Mouse (Mus musculus): ENCODE data around the gene Olfr1221.
"Not testable (repeated sequence)": the region's sequence is repeated elsewhere in the genome, so short reads cannot be mapped to it uniquely, and the experiment has no call there.

The Olfr1221 gene

DNA sequence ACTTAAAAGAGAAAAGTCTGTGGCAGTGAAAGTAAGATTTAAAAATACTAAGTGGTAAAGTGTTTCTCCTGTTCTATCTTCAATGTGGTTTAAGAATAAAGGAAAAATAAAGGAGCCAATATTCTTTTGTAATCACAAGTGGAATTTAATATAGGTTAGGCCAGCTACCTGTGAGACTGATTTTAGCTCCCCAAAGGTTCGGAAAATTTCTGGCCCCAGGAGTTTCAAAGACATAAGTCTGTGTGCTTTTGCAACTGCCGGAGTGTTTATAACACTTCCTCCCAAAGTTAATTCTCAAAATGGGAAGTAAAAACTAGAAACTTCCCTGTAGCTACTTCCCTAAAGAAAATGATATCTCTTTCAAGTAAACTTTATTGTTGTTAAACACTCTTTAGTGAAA is at the start of gene Olfr1221:
TSS of gene Olfr1221 (minus strand) at position 101 of the 400 bp plus-strand sequence.
- DNase-seq (ENCODE audit: low spot score) = no peak

DNA sequence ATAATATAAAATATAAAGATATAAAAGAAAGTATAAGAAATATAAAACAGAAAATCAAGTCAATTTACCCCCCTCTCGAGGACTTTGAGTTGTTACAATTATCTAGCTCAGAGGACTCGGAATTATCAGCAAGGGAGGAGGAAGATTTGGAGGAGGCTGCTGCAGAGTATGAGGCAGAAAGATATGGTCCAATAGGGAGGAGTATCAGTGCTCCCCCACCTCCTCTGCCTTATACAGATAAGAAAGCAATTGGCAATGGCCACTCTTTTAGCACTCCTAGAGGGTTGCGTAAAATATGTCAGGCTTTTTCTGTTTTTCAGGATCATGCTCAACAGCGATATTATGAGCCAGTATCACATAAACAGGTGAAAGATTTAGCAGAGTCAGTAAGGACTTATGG is 47.6 kb upstream of the Olfr1221 start:
- DNase-seq (ENCODE audit: low spot score) = not testable (repeated sequence)

GRCm38 (mm10) chr2:89163991-89164390 is 46.9 kb upstream of the Olfr1221 start, which contains the start of gene Olfr1224-ps1:
Gene Olfr1224-ps1 (minus strand): TSS chr2:89164091.
- DNase-seq (ENCODE audit: low spot score) = not testable (repeated sequence)

GRCm38 (mm10) chr2:89151460-89151859 is 34.4 kb upstream of the Olfr1221 start, which contains the start of gene Olfr1223:
Gene Olfr1223 (minus strand): TSS chr2:89151560.
- DNase-seq (ENCODE audit: low spot score) = no peak

DNA sequence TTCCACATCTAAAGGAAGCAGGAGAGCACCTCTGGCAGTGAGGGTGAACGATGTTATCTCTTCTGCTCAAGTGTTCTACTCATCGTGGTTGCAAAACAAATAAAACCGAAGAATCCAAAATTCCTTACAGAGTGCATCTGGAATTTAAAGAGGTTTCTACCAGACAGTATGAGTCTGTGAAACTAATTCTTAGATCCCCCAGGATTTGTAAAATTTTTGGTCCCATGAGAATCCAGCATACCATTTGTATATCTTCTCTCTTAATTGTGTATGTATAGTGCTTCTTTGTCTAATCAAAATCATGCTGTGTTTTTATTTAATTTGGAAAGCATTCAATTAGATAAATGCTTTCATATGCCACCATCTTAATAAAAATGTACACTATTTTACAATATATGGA is 15.9 kb upstream of the Olfr1221 start, which contains the start of gene Olfr1222:
TSS of gene Olfr1222 (minus strand) at position 101 of the 400 bp plus-strand sequence.
- DNase-seq (ENCODE audit: low spot score) = no peak

GRCm38 (mm10) chr2:89106735-89107134 is 10.3 kb downstream of the Olfr1221 start, which contains the start of gene Olfr1220:
Gene Olfr1220 (minus strand): TSS chr2:89106835.
- DNase-seq (ENCODE audit: low spot score) = no peak

DNA sequence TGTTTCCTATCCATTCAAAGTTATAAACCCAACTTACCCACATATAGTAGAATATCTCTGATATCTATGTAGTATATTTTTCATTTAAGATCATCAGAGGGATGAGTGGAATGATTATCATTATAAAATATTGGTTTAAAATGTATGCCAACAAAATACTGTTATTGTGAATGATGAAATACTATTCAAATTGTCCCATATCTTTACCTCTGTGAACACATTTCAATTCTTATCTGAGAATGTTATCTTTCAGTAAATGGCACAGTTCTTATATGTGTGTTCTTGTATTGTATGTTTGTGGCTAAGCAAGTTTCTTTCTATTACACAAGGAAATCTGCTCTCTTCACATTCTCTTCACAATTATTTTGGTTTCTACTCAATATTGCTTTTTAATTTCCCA is 11.4 kb downstream of the Olfr1221 start:
- no peak for DNase-seq (ENCODE audit: low spot score)

GRCm38 (mm10) chr2:89093848-89094247 is 23.2 kb downstream of the Olfr1221 start:
- DNase-seq (ENCODE audit: low spot score) = no peak

DNA sequence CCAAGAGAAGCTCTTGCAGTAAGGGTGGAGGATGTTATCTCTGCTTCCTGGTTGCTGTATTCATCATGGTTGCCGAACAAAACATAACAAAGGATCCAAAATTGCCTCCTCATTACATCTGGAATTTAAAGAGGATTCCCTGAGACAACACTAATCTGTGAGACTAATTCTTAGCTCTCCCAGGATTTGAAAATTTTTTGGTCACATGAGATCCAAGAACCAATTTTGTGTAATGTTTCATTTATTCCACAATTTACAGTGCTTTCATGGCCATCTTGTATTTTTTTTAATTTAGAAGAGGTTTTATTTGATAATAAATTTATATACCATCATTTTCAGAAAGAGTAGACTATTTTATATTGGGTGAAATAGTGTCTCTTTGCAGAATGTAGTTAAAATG is 33.7 kb downstream of the Olfr1221 start, which contains the start of gene Olfr1219:
TSS of gene Olfr1219 (minus strand) at position 101 of the 400 bp plus-strand sequence.
- no peak for DNase-seq (ENCODE audit: low spot score)

DNA sequence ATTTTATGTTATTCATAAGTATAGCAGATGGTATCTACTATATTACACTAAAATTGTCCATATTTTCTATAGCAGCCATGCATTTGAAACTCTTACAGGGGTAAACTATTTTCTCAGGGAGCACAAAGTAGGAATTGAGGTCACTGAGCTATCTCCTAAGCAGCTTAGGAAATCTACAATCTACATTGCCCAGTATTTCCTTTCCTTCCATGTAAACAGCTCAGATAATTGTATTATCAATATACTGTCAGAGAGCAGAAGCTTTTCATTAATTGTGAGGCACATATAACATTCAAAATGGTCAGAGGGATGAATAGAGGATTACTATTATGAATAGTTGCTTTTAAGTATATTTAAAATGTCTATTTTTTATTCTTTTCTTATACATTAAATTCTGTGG is 35.6 kb downstream of the Olfr1221 start:
- DNase-seq (ENCODE audit: low spot score) = no peak

- DNase-seq (ENCODE audit: low spot score) = no peak
Measured at GRCm38 (mm10) chr2:89061087-89061486, 56.0 kb downstream of the Olfr1221 start, which contains the start of gene Olfr1218. Gene Olfr1218 (minus strand): TSS chr2:89061187.
